Comparison of ENCODE assay signal across 8 mouse cellular contexts in genomic region chr1:156035269-156035929, GRCm38 (mm10). TPM values are rescaled to one million over a fixed set of nuclear protein-coding genes. Genes with fewer than 3 reads are reported as not detected.
DNase-seq lines count a peak whose midpoint lies in the region; ATAC-seq and TF ChIP-seq lines count a peak whose summit lies in the region.

Gene Tor1aip2, plus strand, starts transcription at chr1:156035403.

- TF ChIP-seq CTCF in cerebellum, adult 2 months (IDR thresholded peaks at IDR 0.05; ENCODE audit: borderline replicate concordance, insufficient read depth, low read depth, low read length) = no peak

- H3K4me1 ChIP-seq in cerebellum, adult 2 months (ENCODE audit: control insufficient read depth, insufficient read depth, low read length) = peaks cover 3% of the 10 kb centered on the region; the same call in 1 of the 2 replicates
- H3K4me1 ChIP-seq in heart, embryonic 16.5 days (ENCODE audit: control insufficient read depth, insufficient read depth, low read length) = peaks cover 12% of the 10 kb centered on the region

- WGBS in cerebellum, adult 2 months = under 1% methylated on average over 59 of the region's 59 CpGs
- under 1% methylated on average over 55 of the region's 59 CpGs for WGBS in heart, embryonic 16.5 days

- H3K9ac ChIP-seq in heart, embryonic 16.5 days (ENCODE audit: low read length) = peak within 1 kb of the TSS; percentile 96

- peak within 1 kb of the TSS; percentile 99 for H3K27ac ChIP-seq in cerebellum, adult 2 months (ENCODE audit: insufficient read depth, low read length)
- H3K27ac ChIP-seq in heart, embryonic 16.5 days (ENCODE audit: low read length) = peak within 1 kb of the TSS; percentile 100

- peak within 1 kb of the TSS; percentile 74 for H3K4me3 ChIP-seq in cerebellum, adult 2 months (replicated peaks; ENCODE audit: insufficient read depth, low read depth, low read length)
- peak within 1 kb of the TSS; percentile 76 for H3K4me3 ChIP-seq in heart, embryonic 16.5 days (ENCODE audit: low read length)

- peak within 1 kb of the TSS; percentile 89 for H3K4me2 ChIP-seq in heart, embryonic 16.5 days (ENCODE audit: low read depth, low read length)

- DNase-seq in cerebellum, adult 2 months = no peak
- no peak for DNase-seq in cerebellum, adult 11 months
- DNase-seq in layer of hippocampus, postnatal 10 days (ENCODE audit: low spot score in 2 of 2) = peak in 1 of 2 experiments; percentile 74
- DNase-seq in lung, postnatal 25 days (ENCODE audit: low spot score) = peak; percentile 76
- DNase-seq in right cerebral cortex, postnatal 14 days = peak; percentile 72

- TF ChIP-seq POLR2A in cerebellum, adult 2 months (IDR thresholded peaks at IDR 0.05; ENCODE audit: borderline replicate concordance, insufficient read depth, low read length) = 0 out of 2 replicates have a peak, but pooled peaks have one; percentile 33

- no peaks in the 10 kb centered on the region for H3K9me3 ChIP-seq in heart, embryonic 16.5 days (replicated peaks; ENCODE audit: control insufficient read depth, low read length)

- peaks cover 26% of the 10 kb centered on the region for H3K36me3 ChIP-seq in heart, embryonic 16.5 days (ENCODE audit: control insufficient read depth, insufficient read depth)

- peak; percentile 12 for ATAC-seq in activated CD4-positive, CD25-positive, alpha-beta regulatory T cell, adult 4 months
- peak; percentile 40 for ATAC-seq in erythroblast, adult 5-6 weeks (replicated peaks; ENCODE audit: low FRiP score, poor library complexity, severe bottlenecking)
- peak; percentile 68 for ATAC-seq in heart, embryonic 16.5 days (replicated peaks; ENCODE audit: extremely low read depth, insufficient read depth, low FRiP score)

- no peaks in the 10 kb centered on the region for H3K27me3 ChIP-seq in cerebellum, adult 2 months (ENCODE audit: control insufficient read depth, insufficient read depth, low read length)
- H3K27me3 ChIP-seq in heart, embryonic 16.5 days (ENCODE audit: control insufficient read depth, insufficient read depth, low read length) = no peaks in the 10 kb centered on the region

RNA-seq across cellular contexts. Expression of gene Tor1aip2, which starts in this region (rescaled TPM):
- polyA plus RNA-seq in cerebellum, adult 2 months (2012; rRNA removed) = 55.5 and 57.7 TPM in 2 replicates
- polyA plus RNA-seq in activated CD4-positive, CD25-positive, alpha-beta regulatory T cell, adult 4 months (2017; shearing (Covaris generic)) = 10 to 100 TPM; 42.7 to 47.7 TPM
- 131 and 134 TPM in 2 replicates for total RNA-seq in erythroblast, adult 5-6 weeks (2015; ENCODE audit: low replicate concordance)
- 130 and 147 TPM in 2 replicates for total RNA-seq in erythroblast, adult 5-6 weeks (2017; ENCODE audit: low replicate concordance)
- 75.5 and 80.6 TPM in 2 replicates for polyA plus RNA-seq in heart, embryonic 16.5 days (2015; fragmentation: Nextera tagmentation; extraction: Ambion mirVana)
- total RNA-seq in layer of hippocampus, postnatal 10 days (2021) = 10 to 100 TPM; 57.8 to 59.5 TPM

Comparison
In these comparisons a context has a peak if more than half of its experiments do, and no peak if none do; other contexts are left out.
1. DNase-seq: peak in lung, postnatal 25 days (single experiment) and right cerebral cortex, postnatal 14 days (single experiment); none in cerebellum, adult 2 months (0 of 2) and cerebellum, adult 11 months (single experiment).
2. ATAC-seq: peak in every context shown above with its lines; median percentile 68 in heart, embryonic 16.5 days; 40 in erythroblast, adult 5-6 weeks; 12 in activated CD4-positive, CD25-positive, alpha-beta regulatory T cell, adult 4 months.